Mouse (Mus musculus): ENCODE results near the gene Tnfrsf8. TPM values are rescaled to one million over a fixed set of nuclear protein-coding genes. Genes with fewer than 3 reads are reported as not detected.

The Tnfrsf8 gene
- polyA plus RNA-seq, 1 experiment = 1.5 TPM

DNA sequence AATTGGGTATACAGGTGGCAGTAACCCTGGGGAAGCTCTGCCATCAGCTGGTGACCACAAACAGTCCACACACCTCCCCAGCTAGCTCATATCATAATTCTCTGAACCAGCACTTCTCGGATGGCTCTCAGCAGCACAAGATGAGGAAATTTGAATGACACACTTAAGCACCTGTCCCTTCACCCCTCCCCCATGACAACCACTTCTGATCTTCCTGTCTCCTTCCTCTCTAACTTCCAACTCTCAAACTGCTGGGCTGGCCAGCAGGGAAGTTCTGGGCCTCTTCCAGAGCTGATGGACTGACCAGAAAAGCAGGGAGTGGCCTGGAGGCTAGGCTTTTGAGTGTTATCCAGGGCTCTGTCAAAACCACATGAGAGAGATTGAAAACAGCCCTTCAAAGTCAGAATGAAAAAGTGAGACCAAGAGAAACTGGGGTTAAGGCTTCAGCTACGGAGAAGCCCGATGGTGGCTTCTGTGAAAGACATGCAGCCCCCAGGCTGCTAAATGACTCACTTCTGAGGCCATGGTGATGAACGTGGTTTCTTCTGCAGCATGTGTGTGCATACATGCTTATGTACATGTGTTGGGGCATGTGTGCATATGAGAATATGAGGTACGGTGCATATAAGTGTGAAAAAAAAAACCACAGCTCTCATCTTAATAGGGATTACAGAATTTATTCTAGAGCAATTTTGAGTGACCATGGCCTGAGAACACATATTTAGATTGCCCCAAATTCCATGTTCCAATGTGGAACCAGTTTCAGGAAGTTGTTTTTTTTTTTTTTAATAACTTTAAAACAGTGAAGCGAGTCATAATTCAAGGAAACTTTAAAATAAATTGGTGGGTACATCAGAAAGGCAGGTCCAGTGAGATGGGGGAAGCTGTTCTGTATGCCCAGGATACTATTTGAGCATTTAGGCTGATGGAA is 27.2 kb upstream of the Tnfrsf8 start:
- H3K27ac ChIP-seq (ENCODE audit: control insufficient read depth, insufficient read depth, low read depth, low read length) = no peak overlapping the region
- TF ChIP-seq CTCF (IDR thresholded peaks at IDR 0.05; ENCODE audit: control insufficient read depth, insufficient read depth, insufficient replicate concordance, low read depth, low read length) = no peak
- H3K4me3 ChIP-seq (ENCODE audit: control insufficient read depth, low read depth, low read length) = no peak overlapping the region
- no peaks in the 10 kb centered on the region for H3K36me3 ChIP-seq (ENCODE audit: control insufficient read depth, insufficient read depth, low read length)
- no peaks in the 10 kb centered on the region for H3K27me3 ChIP-seq (ENCODE audit: control insufficient read depth, insufficient read depth, low read length)
- no peaks in the 10 kb centered on the region for H3K4me1 ChIP-seq (ENCODE audit: control insufficient read depth, insufficient read depth, low read length)

DNA sequence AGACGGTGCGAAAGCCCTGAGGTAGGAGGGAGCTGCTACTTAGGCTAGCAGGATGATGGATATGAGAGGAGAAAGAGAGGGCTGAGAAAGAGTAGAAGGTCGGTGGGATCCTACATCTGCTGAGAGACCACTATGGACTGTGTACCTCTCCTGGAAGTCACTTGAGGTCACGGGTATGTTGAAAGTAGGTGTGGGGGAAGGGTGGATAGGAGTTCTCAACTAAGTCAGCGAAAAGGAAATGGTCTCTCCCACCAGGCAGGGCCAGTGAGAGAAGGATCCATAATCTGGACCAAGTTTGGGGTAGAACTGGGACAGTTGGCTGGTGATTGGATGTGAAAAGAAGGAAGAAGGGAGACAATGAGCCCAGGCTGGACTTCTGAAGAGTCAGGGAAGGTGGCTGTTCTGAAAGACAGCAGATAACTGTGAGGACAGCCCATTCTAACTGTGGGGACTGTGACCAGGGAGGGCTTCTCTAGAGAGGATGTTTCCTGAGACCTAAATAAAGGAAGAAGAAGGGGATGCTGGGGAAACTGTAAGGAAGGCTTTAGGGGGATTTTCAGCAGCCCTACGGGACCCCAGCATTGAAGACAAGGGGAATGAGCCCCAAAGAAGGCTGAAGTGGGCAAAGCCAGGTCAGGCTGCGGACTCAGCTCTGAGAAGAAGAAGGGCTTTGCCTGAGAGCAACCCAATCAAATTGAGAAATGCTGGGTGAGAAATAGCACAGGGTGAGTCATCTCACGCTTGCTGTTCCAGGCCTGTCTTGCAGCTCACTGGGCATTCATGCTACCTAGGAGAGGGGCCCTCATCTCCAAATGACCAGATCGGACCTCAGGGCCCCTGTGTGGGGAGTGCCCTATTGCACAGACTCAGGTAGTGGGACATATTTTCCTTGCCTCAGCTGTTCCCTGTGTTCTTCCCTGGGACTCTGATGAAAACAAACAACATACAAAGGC is 23.2 kb upstream of the Tnfrsf8 start:
- no peak for TF ChIP-seq CTCF (IDR thresholded peaks at IDR 0.05; ENCODE audit: control insufficient read depth, insufficient read depth, insufficient replicate concordance, low read depth, low read length)
- no peak for TF ChIP-seq POLR2A (IDR thresholded peaks at IDR 0.05; ENCODE audit: control insufficient read depth, low read depth, low read length)
- Histone ChIP-seq H3K4me3 (ENCODE audit: control insufficient read depth, low read depth, low read length) (no peak overlapping the region), H3K4me1 (ENCODE audit: control insufficient read depth, insufficient read depth, low read length) (no peaks in the 10 kb centered on the region), H3K27ac (ENCODE audit: control insufficient read depth, insufficient read depth, low read depth, low read length) (no peak overlapping the region), H3K27me3 (ENCODE audit: control insufficient read depth, insufficient read depth, low read length) (no peaks in the 10 kb centered on the region), H3K36me3 (ENCODE audit: control insufficient read depth, insufficient read depth, low read length) (no peaks in the 10 kb centered on the region)

DNA sequence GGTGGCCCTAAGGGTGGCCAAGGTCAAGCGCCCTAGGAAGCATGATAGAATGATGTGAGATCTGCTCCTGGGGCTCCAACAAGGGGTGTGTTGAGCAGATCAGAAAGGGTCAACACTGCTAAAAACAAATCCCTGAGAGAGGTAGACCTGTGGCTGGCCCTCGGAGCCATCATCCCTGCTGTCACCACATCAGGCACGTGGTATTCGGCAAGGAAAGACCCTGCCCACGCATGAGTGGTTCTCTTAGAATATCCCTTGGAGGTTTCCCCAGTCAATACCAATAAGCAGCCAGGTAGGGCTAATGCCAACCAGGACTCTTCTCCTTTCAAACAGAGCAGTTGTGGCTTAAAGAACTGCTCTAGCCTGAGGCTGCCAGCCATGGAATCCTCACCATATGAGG is 21.6 kb upstream of the Tnfrsf8 start:
- H3K4me1 ChIP-seq (ENCODE audit: control insufficient read depth, insufficient read depth, low read length) = no peaks in the 10 kb centered on the region
- no peak for TF ChIP-seq CTCF (IDR thresholded peaks at IDR 0.05; ENCODE audit: control insufficient read depth, insufficient read depth, insufficient replicate concordance, low read depth, low read length)
- TF ChIP-seq POLR2A (IDR thresholded peaks at IDR 0.05; ENCODE audit: control insufficient read depth, low read depth, low read length) = no peak

DNA sequence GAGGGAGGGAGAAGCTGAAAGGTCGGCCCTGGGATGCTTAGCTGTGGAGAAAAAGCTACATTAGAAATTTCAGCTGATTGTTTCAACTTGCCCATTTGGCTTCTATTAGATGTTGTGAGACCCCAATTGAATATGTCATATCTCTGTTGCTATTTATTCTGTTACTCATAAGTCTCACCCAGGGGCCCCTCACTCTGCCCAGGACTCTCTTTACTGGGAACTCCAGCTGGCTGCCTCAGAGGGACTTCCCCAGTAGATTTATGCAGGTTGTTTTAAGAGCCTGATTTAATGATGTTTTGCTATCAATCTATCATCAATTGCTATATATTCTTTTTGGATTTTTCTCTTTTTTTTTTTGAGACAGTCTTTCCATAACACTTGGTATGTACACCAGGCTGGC is 21.1 kb upstream of the Tnfrsf8 start:
- TF ChIP-seq POLR2A (IDR thresholded peaks at IDR 0.05; ENCODE audit: control insufficient read depth, low read depth, low read length) (no peak), CTCF (IDR thresholded peaks at IDR 0.05; ENCODE audit: control insufficient read depth, insufficient read depth, insufficient replicate concordance, low read depth, low read length) (no peak)
- no peak overlapping the region for H3K4me3 ChIP-seq (ENCODE audit: control insufficient read depth, low read depth, low read length)
- no peak overlapping the region for H3K27ac ChIP-seq (ENCODE audit: control insufficient read depth, insufficient read depth, low read depth, low read length)
- H3K27me3 ChIP-seq (ENCODE audit: control insufficient read depth, insufficient read depth, low read length) = no peaks in the 10 kb centered on the region
- H3K4me1 ChIP-seq (ENCODE audit: control insufficient read depth, insufficient read depth, low read length) = no peaks in the 10 kb centered on the region
- H3K36me3 ChIP-seq (ENCODE audit: control insufficient read depth, insufficient read depth, low read length) = no peaks in the 10 kb centered on the region

More for the DNA sequence above, 21.6 kb upstream of the Tnfrsf8 start:
- Histone ChIP-seq H3K4me3 (ENCODE audit: control insufficient read depth, low read depth, low read length) (no peak overlapping the region), H3K27me3 (ENCODE audit: control insufficient read depth, insufficient read depth, low read length) (no peaks in the 10 kb centered on the region), H3K36me3 (ENCODE audit: control insufficient read depth, insufficient read depth, low read length) (no peaks in the 10 kb centered on the region), H3K27ac (ENCODE audit: control insufficient read depth, insufficient read depth, low read depth, low read length) (no peak overlapping the region)

DNA sequence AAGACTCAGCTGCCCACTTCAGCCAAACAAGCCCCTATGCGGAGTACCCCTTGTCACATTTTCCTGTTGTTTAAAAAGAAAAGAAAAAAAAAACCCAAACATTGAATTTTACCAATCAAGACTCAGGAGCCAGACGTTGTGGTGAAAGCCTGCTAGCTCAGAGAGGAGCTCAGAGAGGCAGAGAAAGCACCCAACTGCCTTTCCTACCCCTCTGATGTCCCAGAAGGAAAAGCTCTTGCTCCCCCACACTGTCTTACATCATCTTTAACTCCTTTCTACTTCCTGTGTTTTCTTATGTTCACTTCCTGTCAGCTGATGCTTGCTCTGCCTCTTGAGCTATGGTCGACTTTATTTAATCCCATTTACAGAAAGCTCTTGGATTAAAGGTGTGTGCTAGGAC is 8.7 kb upstream of the Tnfrsf8 start:
- Histone ChIP-seq H3K27ac (ENCODE audit: control insufficient read depth, insufficient read depth, low read depth, low read length) (no peak overlapping the region), H3K36me3 (ENCODE audit: control insufficient read depth, insufficient read depth, low read length) (no peaks in the 10 kb centered on the region), H3K27me3 (ENCODE audit: control insufficient read depth, insufficient read depth, low read length) (no peaks in the 10 kb centered on the region), H3K4me1 (ENCODE audit: control insufficient read depth, insufficient read depth, low read length) (no peaks in the 10 kb centered on the region), H3K4me3 (ENCODE audit: control insufficient read depth, low read depth, low read length) (no peak overlapping the region)
- TF ChIP-seq CTCF (IDR thresholded peaks at IDR 0.05; ENCODE audit: control insufficient read depth, insufficient read depth, insufficient replicate concordance, low read depth, low read length) (no peak), POLR2A (IDR thresholded peaks at IDR 0.05; ENCODE audit: control insufficient read depth, low read depth, low read length) (no peak)

GRCm38 (mm10) chr4:145322995-145323627 is 8.1 kb upstream of the Tnfrsf8 start:
- no peak for TF ChIP-seq POLR2A (IDR thresholded peaks at IDR 0.05; ENCODE audit: control insufficient read depth, low read depth, low read length)
- no peak for TF ChIP-seq CTCF (IDR thresholded peaks at IDR 0.05; ENCODE audit: control insufficient read depth, insufficient read depth, insufficient replicate concordance, low read depth, low read length)
- Histone ChIP-seq H3K27me3 (ENCODE audit: control insufficient read depth, insufficient read depth, low read length) (no peaks in the 10 kb centered on the region), H3K27ac (ENCODE audit: control insufficient read depth, insufficient read depth, low read depth, low read length) (no peak overlapping the region), H3K4me1 (ENCODE audit: control insufficient read depth, insufficient read depth, low read length) (no peaks in the 10 kb centered on the region), H3K4me3 (ENCODE audit: control insufficient read depth, low read depth, low read length) (no peak overlapping the region), H3K36me3 (ENCODE audit: control insufficient read depth, insufficient read depth, low read length) (no peaks in the 10 kb centered on the region)
